Mouse (Mus musculus): Measurements from ENCODE around the gene Adarb2. TPM values are rescaled to one million over a fixed set of nuclear protein-coding genes. Genes with fewer than 3 reads are reported as not detected.

Gene Adarb2
- polyA plus RNA-seq, 1 experiment: not detected

DNA sequence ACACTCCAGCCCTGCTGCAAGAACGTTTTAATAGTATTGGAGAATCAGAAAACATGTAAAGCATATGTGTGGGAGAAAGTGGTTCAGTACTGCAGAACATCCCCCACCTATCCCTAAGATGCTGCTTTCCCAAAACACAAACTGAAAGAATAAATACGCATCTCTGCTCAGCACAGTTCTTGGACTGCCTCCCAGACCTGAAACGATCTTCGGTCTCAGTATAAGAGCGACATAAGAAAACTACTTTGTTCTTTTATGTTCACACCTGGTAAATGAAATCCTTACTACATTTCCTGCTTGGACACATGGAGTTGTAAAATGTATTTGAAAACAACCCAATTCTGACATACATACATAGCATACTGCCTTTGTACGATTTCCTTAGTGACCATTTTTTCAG, 597.9 kb downstream of the Adarb2 start:
- Histone ChIP-seq H3K27ac (ENCODE audit: insufficient read depth, low read length) (no peak overlapping the region), H3K4me3 (ENCODE audit: insufficient read depth, low read length) (no peak overlapping the region), H3K4me1 (ENCODE audit: control insufficient read depth, insufficient read depth, low read length) (no peaks in the 10 kb centered on the region; the same call in 1 of the 2 replicates)
- no peak for TF ChIP-seq POLR2A (IDR thresholded peaks at IDR 0.05; ENCODE audit: low read depth, low read length)
- TF ChIP-seq CTCF (IDR thresholded peaks at IDR 0.05; ENCODE audit: borderline replicate concordance, insufficient read depth, low read length): no peak

DNA sequence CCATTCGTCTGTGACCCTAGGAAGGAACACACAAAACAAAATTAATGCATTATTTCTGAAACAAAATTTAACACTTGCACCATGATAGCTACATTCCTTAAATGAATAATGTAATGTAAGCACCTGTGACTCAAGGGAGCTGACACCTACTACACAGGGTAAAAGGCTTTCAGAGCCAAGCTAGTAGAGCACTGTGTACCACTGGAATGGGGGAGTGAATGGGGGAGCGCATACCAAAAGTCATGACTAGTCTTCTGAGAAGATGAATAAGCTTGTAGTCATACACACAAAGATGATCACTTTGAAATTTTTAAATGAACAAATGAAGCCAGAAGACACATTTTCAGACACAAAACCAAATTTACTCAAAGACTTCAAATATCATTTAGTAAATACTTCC, 603.3 kb downstream of the Adarb2 start:
- H3K4me1 ChIP-seq (ENCODE audit: control insufficient read depth, insufficient read depth, low read length): no peaks in the 10 kb centered on the region; the same call in 1 of the 2 replicates
- H3K27ac ChIP-seq (ENCODE audit: insufficient read depth, low read length): no peak overlapping the region
- no peak overlapping the region for H3K4me3 ChIP-seq (ENCODE audit: insufficient read depth, low read length)
- TF ChIP-seq POLR2A (IDR thresholded peaks at IDR 0.05; ENCODE audit: low read depth, low read length) (no peak), CTCF (IDR thresholded peaks at IDR 0.05; ENCODE audit: borderline replicate concordance, insufficient read depth, low read length) (no peak)

All from embryonic fibroblast, embryonic 13.5 days (primary cell).